Mouse (Mus musculus): Measurements from ENCODE around the gene C1galt1. TPM values are rescaled to one million over a fixed set of nuclear protein-coding genes. Genes with fewer than 3 reads are reported as not detected.

C1galt1 gene
- 1.9 and 2.1 TPM in 2 replicates for polyA plus RNA-seq (2012; rRNA removed)

GRCm38 (mm10) chr6:7844802-7845679 is at the start of gene C1galt1:
TSS of gene C1galt1 (plus strand) at chr6:7844842.
- H3K4me3 ChIP-seq (ENCODE audit: control insufficient read depth, low read depth, low read length), result peak within 1 kb of the TSS; percentile 97
- H3K36me3 ChIP-seq (ENCODE audit: control insufficient read depth, insufficient read depth, low read length), result no peaks in the 10 kb centered on the region
- no peaks in the 10 kb centered on the region for H3K27me3 ChIP-seq (ENCODE audit: control insufficient read depth, insufficient read depth, low read length)
- peaks cover 10% of the 10 kb centered on the region; the same call in 1 of the 2 replicates for H3K4me1 ChIP-seq (ENCODE audit: control insufficient read depth, insufficient read depth, low read length)
- peak within 1 kb of the TSS; percentile 95 for H3K27ac ChIP-seq (ENCODE audit: control insufficient read depth, insufficient read depth, low read depth, low read length)
- TF ChIP-seq POLR2A (IDR thresholded peaks at IDR 0.05; ENCODE audit: control insufficient read depth, low read depth, low read length) (no peak; the same call in 1 of the 2 replicates), CTCF (IDR thresholded peaks at IDR 0.05; ENCODE audit: control insufficient read depth, insufficient read depth, insufficient replicate concordance, low read depth, low read length) (no peak)

DNA sequence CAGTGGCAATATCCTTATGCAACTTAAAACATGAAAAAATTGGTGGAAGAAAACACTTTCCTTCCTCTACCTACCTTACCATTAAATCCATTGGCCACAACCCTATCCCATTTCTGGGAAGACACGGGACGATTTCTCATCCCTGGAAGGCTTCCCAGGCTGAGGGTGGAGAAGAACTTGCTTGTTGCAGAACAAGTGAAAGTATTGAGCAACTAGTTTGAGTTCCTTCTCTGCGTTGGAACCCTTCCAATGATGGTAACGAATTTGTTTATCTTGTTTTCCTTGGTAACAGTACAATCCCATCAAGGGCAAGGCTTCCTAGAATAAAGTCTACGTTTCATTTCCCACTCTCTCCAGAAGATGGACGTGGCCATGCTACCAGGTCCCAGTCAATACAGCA is 44.7 kb upstream of the C1galt1 start:
- H3K4me1 ChIP-seq (ENCODE audit: control insufficient read depth, insufficient read depth, low read length), result no peaks in the 10 kb centered on the region
- no peak overlapping the region for H3K27ac ChIP-seq (ENCODE audit: control insufficient read depth, insufficient read depth, low read depth, low read length)
- TF ChIP-seq CTCF (IDR thresholded peaks at IDR 0.05; ENCODE audit: control insufficient read depth, insufficient read depth, insufficient replicate concordance, low read depth, low read length) (no peak), POLR2A (IDR thresholded peaks at IDR 0.05; ENCODE audit: control insufficient read depth, low read depth, low read length) (no peak)
- H3K4me3 ChIP-seq (ENCODE audit: control insufficient read depth, low read depth, low read length), result no peak overlapping the region
- H3K36me3 ChIP-seq (ENCODE audit: control insufficient read depth, insufficient read depth, low read length), result no peaks in the 10 kb centered on the region
- no peaks in the 10 kb centered on the region for H3K27me3 ChIP-seq (ENCODE audit: control insufficient read depth, insufficient read depth, low read length)

DNA sequence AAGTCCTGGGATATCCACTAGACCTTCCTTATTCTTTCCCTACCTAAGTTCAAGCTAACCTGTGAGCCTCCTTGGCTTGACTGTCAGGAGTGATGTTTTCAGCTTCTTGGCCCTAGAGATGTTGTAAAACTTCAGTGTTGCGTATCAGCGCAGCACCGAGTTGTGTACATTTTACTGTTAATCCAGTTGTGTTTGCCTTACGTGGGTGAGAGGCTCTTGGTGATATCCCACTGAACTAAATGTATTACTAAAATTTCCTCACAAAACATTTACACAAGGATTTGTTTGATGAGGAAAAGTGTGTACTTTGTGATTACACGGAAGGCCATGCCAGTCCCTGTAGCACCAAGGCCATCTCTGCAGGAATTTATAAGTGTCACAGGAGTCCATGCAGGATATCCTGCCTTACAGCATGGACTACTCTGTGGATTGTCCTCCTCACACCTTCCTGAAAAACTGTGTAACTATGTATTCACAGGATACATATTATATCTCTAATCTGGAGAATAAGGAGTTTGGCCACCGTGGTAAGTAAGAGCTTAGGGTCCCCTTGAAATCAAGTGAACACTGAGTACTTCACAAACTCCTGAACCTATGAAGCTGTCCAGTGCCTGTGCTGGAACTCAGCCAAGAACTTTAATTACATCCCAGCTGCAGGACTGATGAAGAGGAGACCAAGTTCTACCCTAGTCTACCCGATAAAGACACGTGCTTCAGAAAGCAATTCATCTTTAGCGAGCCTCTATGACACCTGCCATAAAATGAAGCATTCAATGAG is 40.7 kb upstream of the C1galt1 start:
- H3K36me3 ChIP-seq (ENCODE audit: control insufficient read depth, insufficient read depth, low read length), result no peaks in the 10 kb centered on the region
- no peak overlapping the region for H3K27ac ChIP-seq (ENCODE audit: control insufficient read depth, insufficient read depth, low read depth, low read length)
- TF ChIP-seq POLR2A (IDR thresholded peaks at IDR 0.05; ENCODE audit: control insufficient read depth, low read depth, low read length), result no peak
- no peak for TF ChIP-seq CTCF (IDR thresholded peaks at IDR 0.05; ENCODE audit: control insufficient read depth, insufficient read depth, insufficient replicate concordance, low read depth, low read length)
- H3K4me3 ChIP-seq (ENCODE audit: control insufficient read depth, low read depth, low read length), result no peak overlapping the region
- H3K27me3 ChIP-seq (ENCODE audit: control insufficient read depth, insufficient read depth, low read length), result no peaks in the 10 kb centered on the region
- no peaks in the 10 kb centered on the region for H3K4me1 ChIP-seq (ENCODE audit: control insufficient read depth, insufficient read depth, low read length)

DNA sequence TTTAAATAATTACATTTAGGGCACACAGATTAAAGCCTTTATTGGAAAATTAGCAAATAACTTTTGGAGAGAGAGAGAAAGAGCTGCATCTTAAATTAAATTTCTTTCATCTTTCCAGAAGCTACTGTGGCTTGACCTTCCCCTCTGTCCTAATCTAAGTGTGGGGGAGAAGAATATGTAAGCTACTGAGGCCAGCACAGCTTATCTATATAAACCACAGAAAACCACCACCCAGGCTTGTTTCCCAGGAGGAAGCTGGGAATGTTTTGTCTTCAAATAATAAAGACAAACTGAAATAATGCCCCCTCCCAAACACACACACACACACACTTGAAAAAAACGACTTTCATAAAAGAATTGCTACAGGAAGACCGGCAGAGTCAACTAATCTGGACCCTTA is 30.5 kb upstream of the C1galt1 start:
- Histone ChIP-seq H3K27me3 (ENCODE audit: control insufficient read depth, insufficient read depth, low read length) (no peaks in the 10 kb centered on the region), H3K4me1 (ENCODE audit: control insufficient read depth, insufficient read depth, low read length) (no peaks in the 10 kb centered on the region), H3K27ac (ENCODE audit: control insufficient read depth, insufficient read depth, low read depth, low read length) (no peak overlapping the region), H3K36me3 (ENCODE audit: control insufficient read depth, insufficient read depth, low read length) (no peaks in the 10 kb centered on the region), H3K4me3 (ENCODE audit: control insufficient read depth, low read depth, low read length) (no peak overlapping the region)
- TF ChIP-seq POLR2A (IDR thresholded peaks at IDR 0.05; ENCODE audit: control insufficient read depth, low read depth, low read length) (no peak), CTCF (IDR thresholded peaks at IDR 0.05; ENCODE audit: control insufficient read depth, insufficient read depth, insufficient replicate concordance, low read depth, low read length) (no peak)

- H3K36me3 ChIP-seq (ENCODE audit: control insufficient read depth, insufficient read depth, low read length), result no peaks in the 10 kb centered on the region
- no peak overlapping the region for H3K27ac ChIP-seq (ENCODE audit: control insufficient read depth, insufficient read depth, low read depth, low read length)
- no peaks in the 10 kb centered on the region for H3K4me1 ChIP-seq (ENCODE audit: control insufficient read depth, insufficient read depth, low read length)
- peak overlapping the region; percentile 21; the same call in 1 of the 2 replicates for H3K4me3 ChIP-seq (ENCODE audit: control insufficient read depth, low read depth, low read length)
- TF ChIP-seq POLR2A (IDR thresholded peaks at IDR 0.05; ENCODE audit: control insufficient read depth, low read depth, low read length) (no peak), CTCF (IDR thresholded peaks at IDR 0.05; ENCODE audit: control insufficient read depth, insufficient read depth, insufficient replicate concordance, low read depth, low read length) (no peak)
- H3K27me3 ChIP-seq (ENCODE audit: control insufficient read depth, insufficient read depth, low read length), result no peaks in the 10 kb centered on the region
These were observed 28.4 kb upstream of the C1galt1 start for GRCm38 (mm10) chr6:7816233-7816632.

GRCm38 (mm10) chr6:7822688-7823087 is 22.0 kb upstream of the C1galt1 start:
- H3K36me3 ChIP-seq (ENCODE audit: control insufficient read depth, insufficient read depth, low read length), result no peaks in the 10 kb centered on the region
- H3K4me1 ChIP-seq (ENCODE audit: control insufficient read depth, insufficient read depth, low read length), result no peaks in the 10 kb centered on the region
- TF ChIP-seq POLR2A (IDR thresholded peaks at IDR 0.05; ENCODE audit: control insufficient read depth, low read depth, low read length), result no peak
- no peak for TF ChIP-seq CTCF (IDR thresholded peaks at IDR 0.05; ENCODE audit: control insufficient read depth, insufficient read depth, insufficient replicate concordance, low read depth, low read length)
- H3K27ac ChIP-seq (ENCODE audit: control insufficient read depth, insufficient read depth, low read depth, low read length), result no peak overlapping the region
- no peak overlapping the region for H3K4me3 ChIP-seq (ENCODE audit: control insufficient read depth, low read depth, low read length)
- no peaks in the 10 kb centered on the region for H3K27me3 ChIP-seq (ENCODE audit: control insufficient read depth, insufficient read depth, low read length)

GRCm38 (mm10) chr6:7830793-7831192 is 13.8 kb upstream of the C1galt1 start:
- H3K4me3 ChIP-seq (ENCODE audit: control insufficient read depth, low read depth, low read length), result no peak overlapping the region
- H3K27ac ChIP-seq (ENCODE audit: control insufficient read depth, insufficient read depth, low read depth, low read length), result no peak overlapping the region
- no peaks in the 10 kb centered on the region for H3K36me3 ChIP-seq (ENCODE audit: control insufficient read depth, insufficient read depth, low read length)
- TF ChIP-seq CTCF (IDR thresholded peaks at IDR 0.05; ENCODE audit: control insufficient read depth, insufficient read depth, insufficient replicate concordance, low read depth, low read length) (no peak), POLR2A (IDR thresholded peaks at IDR 0.05; ENCODE audit: control insufficient read depth, low read depth, low read length) (no peak)
- H3K27me3 ChIP-seq (ENCODE audit: control insufficient read depth, insufficient read depth, low read length), result no peaks in the 10 kb centered on the region
- no peaks in the 10 kb centered on the region for H3K4me1 ChIP-seq (ENCODE audit: control insufficient read depth, insufficient read depth, low read length)

All from testis, adult 2 months (tissue).